Mouse (Mus musculus) G1E (cell line): ENCODE measurements around the gene Tmem40.

ENCODE experiments used
- CTCF ChIP-seq: IDR thresholded peaks from 2 replicates; pipeline ENCODE4 v1.5.1; 2012; ENCODE audit warnings: low read depth, low read length, inconsistent platforms, mixed read lengths
- GATA1 ChIP-seq: IDR thresholded peaks from 2 replicates; pipeline ENCODE4 v1.6.1; 2012; ENCODE audit warnings: borderline replicate concordance, low read length, inconsistent platforms, mixed read lengths
- GATA2 ChIP-seq: IDR thresholded peaks from 2 replicates; pipeline ENCODE4 v1.6.1; 2012; ENCODE audit warnings: low read depth, low read length, inconsistent platforms, borderline replicate concordance
- TAL1 ChIP-seq: conservative IDR thresholded peaks from 2 replicates; pipeline ENCODE4 v1.6.1; 2012; ENCODE audit warnings: low read depth, low read length, inconsistent platforms, mixed read lengths

DNA sequence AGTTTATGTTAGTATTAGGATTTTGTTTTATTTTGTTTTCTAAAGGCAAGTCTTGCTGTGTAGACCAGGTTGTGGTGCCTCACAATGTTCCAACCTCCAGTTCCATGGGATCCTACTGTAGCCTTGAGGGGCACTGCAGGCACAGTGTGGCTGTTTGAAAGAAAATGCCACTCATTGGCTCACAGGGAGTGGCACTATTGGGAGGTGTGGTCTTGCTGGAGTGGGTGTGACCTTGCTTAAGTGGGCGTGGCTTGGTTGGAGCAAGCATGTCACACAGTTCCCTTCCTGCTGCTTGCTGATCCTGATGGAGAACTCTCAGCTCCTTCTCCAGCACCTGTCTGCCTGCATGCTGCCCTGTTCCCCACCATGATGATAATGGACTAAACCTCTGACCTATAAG lies 18.6 kb downstream of the Tmem40 start:
- TF ChIP-seq CTCF = no peak
- TF ChIP-seq TAL1 = no peak
- no peak for TF ChIP-seq GATA1
- TF ChIP-seq GATA2 = no peak
